Mouse (Mus musculus) lung, embryonic 15.5 days (tissue): Measurements from ENCODE around the gene Nceh1. TPM values are rescaled to one million over a fixed set of nuclear protein-coding genes. Genes with fewer than 3 reads are reported as not detected.

Experiments used
- ATAC-seq: fragments of 200-750 bp; cut with Nextera tagmentation; 2 replicates; pipeline ENCODE4 v1.8.0; 2017; ENCODE audit warnings: moderate number of reproducible peaks, borderline replicate concordance; ENCODE audit not compliant: low FRiP score, low TSS enrichment; ENCODE audit errors: extremely low read depth
- H3K27ac ChIP-seq: fragments of 300-500 bp; sonication (generic); 2 replicates; pipeline ENCODE4 v1.5.1; 2015; ENCODE audit warnings: moderate library complexity, mild to moderate bottlenecking, inconsistent platforms
- H3K27me3 ChIP-seq: fragments of 300-500 bp; sonication (generic); 2 replicates; pipeline ENCODE4 v1.6.1; 2015; ENCODE audit warnings: inconsistent platforms
- H3K36me3 ChIP-seq: fragments of 300-500 bp; sonication (generic); 2 replicates; pipeline ENCODE4 v1.6.1; 2015; ENCODE audit warnings: inconsistent platforms
- H3K4me1 ChIP-seq: fragments of 300-500 bp; sonication (generic); 2 replicates; pipeline ENCODE4 v1.6.1; 2015; ENCODE audit warnings: inconsistent platforms
- H3K4me2 ChIP-seq: fragments of 300-500 bp; sonication (generic); 2 replicates; pipeline ENCODE4 v1.6.1; 2015; ENCODE audit warnings: inconsistent platforms, mild to moderate bottlenecking, moderate library complexity
- H3K4me3 ChIP-seq: fragments of 300-500 bp; sonication (generic); 2 replicates; pipeline ENCODE4 v1.5.1; 2015; ENCODE audit warnings: mild to moderate bottlenecking, inconsistent platforms
- H3K9ac ChIP-seq: fragments of 300-500 bp; sonication (generic); 2 replicates; pipeline ENCODE4 v1.6.1; 2015; ENCODE audit warnings: inconsistent platforms
- H3K9me3 ChIP-seq: fragments of 300-500 bp; sonication (generic); 2 replicates; pipeline ENCODE4 v1.6.1; 2016; ENCODE audit warnings: inconsistent platforms
- WGBS: fragments of 180-500 bp; shearing (Covaris S2); methylation state at CpG from one replicate; pipeline ENCODE4 v1.1.7; 2015; 5-methylcytosine and 5-hydroxymethylcytosine counted together
- polyA plus RNA-seq: library from polyadenylated mRNA; unstranded; fragments of >200 nt; fragmentation: Nextera tagmentation; extraction: Ambion mirVana; gene quantifications from 2 replicates; pipeline ENCODE4 v1.2.1, GENCODE M21; 2015

Gene Nceh1
- polyA plus RNA-seq, 1 experiment from 2014 or later: 8.5 TPM

DNA sequence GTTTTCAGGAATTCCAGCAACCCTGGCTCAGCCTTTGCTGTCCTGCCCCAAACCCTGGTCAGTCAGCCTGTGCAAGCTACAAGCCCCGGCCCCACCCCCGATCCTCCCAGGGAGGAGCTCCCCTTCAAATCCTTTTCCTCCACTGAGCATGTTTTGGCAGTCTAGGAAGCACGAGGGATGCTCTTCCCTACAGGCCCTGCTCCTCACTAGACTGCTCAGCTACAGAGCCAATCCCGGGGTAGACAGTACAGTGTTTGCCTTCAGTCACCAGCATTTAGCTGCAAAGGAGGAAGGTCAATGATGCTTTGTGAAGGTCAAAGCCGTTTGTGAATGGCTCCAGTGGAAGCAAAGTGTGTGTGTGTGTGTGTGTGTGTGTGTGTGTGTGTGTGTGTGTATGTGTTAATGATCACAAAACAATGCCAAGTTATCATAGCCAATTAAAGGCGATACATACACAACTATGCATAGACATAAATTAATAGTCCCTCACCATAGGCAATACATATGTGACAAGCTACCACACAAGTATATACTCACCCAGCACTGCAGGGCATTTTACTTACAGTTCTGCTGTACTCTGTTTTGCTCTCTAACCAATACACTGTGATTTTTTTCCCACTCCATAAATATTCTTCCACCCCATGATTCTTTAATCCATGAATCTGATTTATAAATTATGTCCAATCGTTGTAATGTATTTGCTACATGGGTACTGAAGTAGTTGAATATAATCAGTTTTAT lies 111.0 kb downstream of the Nceh1 start:
- H3K4me3 ChIP-seq: no peak overlapping the region
- WGBS: 55% methylated on average over 7 of the region's 7 CpGs
- ATAC-seq: no peak
- no peak overlapping the region for H3K4me2 ChIP-seq
- H3K4me1 ChIP-seq: peaks cover 2% of the 10 kb centered on the region
- no peaks in the 10 kb centered on the region for H3K27me3 ChIP-seq
- no peaks in the 10 kb centered on the region for H3K9me3 ChIP-seq
- no peak overlapping the region for H3K27ac ChIP-seq
- no peak overlapping the region for H3K9ac ChIP-seq
- no peaks in the 10 kb centered on the region for H3K36me3 ChIP-seq

DNA sequence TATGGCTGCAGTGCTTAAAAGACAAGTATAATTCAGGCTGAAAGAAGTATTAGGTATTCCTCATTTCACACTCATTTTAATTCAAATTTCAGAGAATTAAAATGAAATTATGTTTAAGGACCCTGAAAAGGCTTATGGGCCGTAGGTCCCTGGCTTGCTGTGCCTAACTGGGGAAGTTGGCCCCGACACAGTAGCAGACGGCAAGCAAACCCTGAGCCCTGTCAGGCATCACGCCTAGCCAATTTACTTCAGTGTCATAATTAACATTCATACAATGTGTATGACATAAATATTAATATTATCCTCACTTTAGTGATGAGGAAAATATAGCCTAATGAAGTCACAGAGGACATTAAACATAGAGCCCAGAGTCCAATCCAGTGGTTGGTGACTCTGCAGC lies 117.7 kb downstream of the Nceh1 start:
- no peak overlapping the region for H3K4me3 ChIP-seq
- H3K27me3 ChIP-seq: no peaks in the 10 kb centered on the region
- no peaks in the 10 kb centered on the region for H3K36me3 ChIP-seq
- H3K9me3 ChIP-seq: no peaks in the 10 kb centered on the region
- H3K27ac ChIP-seq: no peak overlapping the region
- H3K4me2 ChIP-seq: no peak overlapping the region
- ATAC-seq: no peak
- no peaks in the 10 kb centered on the region for H3K4me1 ChIP-seq
- H3K9ac ChIP-seq: no peak overlapping the region
- WGBS: 74% methylated on average over 4 of the region's 4 CpGs

DNA sequence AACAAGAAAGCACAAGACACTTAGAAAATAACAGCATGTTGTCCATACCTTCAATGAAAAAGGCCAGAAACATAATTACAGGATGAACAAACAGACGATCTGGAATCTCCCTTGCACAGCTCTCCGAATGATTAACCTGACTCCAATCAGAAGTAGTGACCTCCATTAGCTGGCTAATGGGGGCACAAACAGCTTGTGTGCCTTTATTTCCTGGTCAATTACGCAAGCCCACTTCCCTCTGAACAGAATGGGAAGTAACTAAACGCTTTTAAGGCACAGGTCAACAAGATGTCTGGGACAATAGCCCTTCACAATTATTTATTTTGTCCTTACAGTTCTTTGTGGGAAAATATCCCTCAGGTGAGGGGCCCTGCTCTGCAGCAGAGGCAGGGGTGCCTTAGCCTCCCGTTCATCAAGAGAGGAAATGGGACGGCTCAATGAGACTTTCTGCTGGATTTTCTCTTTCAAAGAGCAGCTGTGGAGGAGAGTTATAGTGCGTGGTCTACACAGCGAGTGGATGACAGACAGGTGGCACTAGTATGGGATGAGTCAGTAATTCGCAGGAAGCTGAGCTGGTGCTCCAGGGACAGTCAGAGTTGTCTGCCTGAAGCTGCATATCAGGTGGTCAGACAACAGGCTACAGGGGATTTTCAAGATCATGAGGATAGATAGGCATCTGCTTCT lies 119.7 kb downstream of the Nceh1 start:
- Histone ChIP-seq H3K36me3 (no peaks in the 10 kb centered on the region), H3K9ac (no peak overlapping the region), H3K27ac (no peak overlapping the region), H3K4me2 (no peak overlapping the region), H3K4me1 (no peaks in the 10 kb centered on the region), H3K4me3 (no peak overlapping the region), H3K27me3 (no peaks in the 10 kb centered on the region), H3K9me3 (no peaks in the 10 kb centered on the region)
- no peak for ATAC-seq
- WGBS: 47% methylated on average over 9 of the region's 9 CpGs

DNA sequence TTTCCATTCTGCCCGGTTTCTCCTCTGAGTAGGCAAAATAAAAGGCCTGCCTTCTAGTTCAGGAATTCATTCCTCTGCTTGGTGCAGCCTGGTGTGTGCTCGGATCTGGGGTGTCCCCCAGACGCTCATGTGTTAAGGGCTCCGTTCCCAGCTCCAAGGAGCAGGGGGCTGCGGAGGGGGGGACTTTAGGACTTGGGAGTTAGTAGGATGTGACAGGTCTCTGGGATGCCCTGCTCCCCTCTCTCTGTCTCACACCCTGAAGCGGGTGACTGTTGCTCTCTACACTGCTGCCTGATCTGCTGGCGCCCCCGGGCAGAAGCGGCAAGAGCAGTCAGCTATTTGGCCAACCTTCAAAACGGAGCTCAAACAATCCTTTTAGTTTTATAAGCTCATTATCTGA lies 124.0 kb downstream of the Nceh1 start:
- H3K4me1 ChIP-seq: no peaks in the 10 kb centered on the region
- no peak overlapping the region for H3K27ac ChIP-seq

DNA sequence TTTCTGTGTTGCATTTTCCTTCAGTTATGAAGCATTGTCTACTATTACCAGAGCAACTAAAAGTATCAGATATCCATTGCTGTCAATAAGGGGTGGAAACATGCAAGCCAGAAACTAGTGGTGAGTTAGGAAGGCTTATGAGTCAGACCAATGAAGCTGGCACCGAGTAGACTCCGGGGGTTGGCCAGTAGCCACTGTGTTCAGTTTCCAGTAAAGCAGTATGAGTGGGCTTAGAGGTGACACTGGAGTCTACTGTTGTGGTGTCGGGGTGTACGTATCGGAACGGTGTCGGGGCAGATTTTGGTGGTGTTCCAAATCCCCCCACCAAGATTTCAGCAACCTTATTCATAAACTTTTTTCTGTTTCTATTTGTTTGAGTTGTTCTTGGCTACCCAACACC lies 128.2 kb downstream of the Nceh1 start:
- WGBS: 88% methylated on average over 7 of the region's 7 CpGs
- no peaks in the 10 kb centered on the region for H3K9me3 ChIP-seq
- H3K27me3 ChIP-seq: no peaks in the 10 kb centered on the region
- H3K36me3 ChIP-seq: no peaks in the 10 kb centered on the region
- no peak overlapping the region for H3K4me2 ChIP-seq
- H3K9ac ChIP-seq: no peak overlapping the region
- no peak for ATAC-seq
- H3K4me3 ChIP-seq: no peak overlapping the region
- no peaks in the 10 kb centered on the region for H3K4me1 ChIP-seq
- H3K27ac ChIP-seq: no peak overlapping the region

More for the DNA sequence above, 124.0 kb downstream of the Nceh1 start:
- Histone ChIP-seq H3K36me3 (no peaks in the 10 kb centered on the region), H3K4me3 (no peak overlapping the region), H3K9me3 (no peaks in the 10 kb centered on the region), H3K27me3 (no peaks in the 10 kb centered on the region), H3K4me2 (no peak overlapping the region), H3K9ac (no peak overlapping the region)
- 81% methylated on average over 10 of the region's 10 CpGs for WGBS
- ATAC-seq: no peak

GRCm38 (mm10) chr3:27311475-27311874 lies 128.7 kb downstream of the Nceh1 start:
- ATAC-seq: no peak
- Histone ChIP-seq H3K9ac (no peak overlapping the region), H3K36me3 (no peaks in the 10 kb centered on the region), H3K9me3 (no peaks in the 10 kb centered on the region), H3K4me3 (no peak overlapping the region), H3K27me3 (no peaks in the 10 kb centered on the region), H3K27ac (no peak overlapping the region), H3K4me2 (no peak overlapping the region), H3K4me1 (no peaks in the 10 kb centered on the region)
- WGBS: 80% methylated on average over 4 of the region's 4 CpGs

DNA sequence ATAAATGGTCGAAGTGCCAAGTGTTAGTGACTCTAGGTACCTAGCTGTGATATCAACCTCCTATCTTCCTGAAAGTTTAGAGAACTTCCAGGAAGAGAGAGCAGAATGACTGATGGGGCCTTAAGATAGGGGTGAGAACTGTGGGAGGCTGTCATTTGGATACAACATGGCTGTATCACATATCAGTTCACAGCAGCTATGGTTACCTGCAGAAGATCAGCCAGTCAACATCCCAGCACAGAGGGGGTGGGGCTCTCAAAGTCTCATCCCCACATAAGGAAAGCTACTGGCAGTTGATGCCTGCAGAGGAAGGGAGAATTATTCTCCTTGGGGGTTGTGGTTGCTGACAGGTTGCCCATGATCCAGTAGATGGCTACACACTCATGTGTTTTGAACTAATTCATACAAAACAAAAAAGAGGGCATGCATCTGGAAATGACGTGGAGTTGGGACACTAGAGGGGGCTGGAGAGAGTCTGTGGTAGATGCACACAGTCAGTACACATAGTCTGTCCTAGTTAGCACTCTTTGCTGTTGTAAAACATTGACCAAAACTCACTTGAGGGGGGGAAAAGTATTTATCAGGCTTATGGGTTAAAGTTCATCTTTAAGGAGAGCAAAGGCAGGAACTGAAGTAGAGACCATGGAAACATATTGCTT lies 131.9 kb downstream of the Nceh1 start:
- H3K4me1 ChIP-seq: peaks cover 6% of the 10 kb centered on the region; the same call in 1 of the 2 replicates
- H3K27me3 ChIP-seq: no peaks in the 10 kb centered on the region
- H3K27ac ChIP-seq: no peak overlapping the region
- H3K4me2 ChIP-seq: no peak overlapping the region
- no peaks in the 10 kb centered on the region for H3K9me3 ChIP-seq
- WGBS: 57% methylated on average over 2 of the region's 2 CpGs
- no peak for ATAC-seq
- no peaks in the 10 kb centered on the region for H3K36me3 ChIP-seq
- H3K9ac ChIP-seq: no peak overlapping the region
- H3K4me3 ChIP-seq: no peak overlapping the region

GRCm38 (mm10) chr3:27316559-27317287 lies 134.0 kb downstream of the Nceh1 start, which contains the start of gene Tnfsf10:
Tnfsf10 (plus strand) TSS chr3:27317028.
- H3K9ac ChIP-seq: peak within 1 kb of the TSS; percentile 27; the same call in 1 of the 2 replicates
- peak within 1 kb of the TSS; percentile 56 for H3K4me2 ChIP-seq
- H3K4me3 ChIP-seq: peak within 1 kb of the TSS; percentile 40
- peak within 1 kb of the TSS; percentile 65 for H3K27ac ChIP-seq
- WGBS: 49% methylated on average over 9 of the region's 9 CpGs
- no peaks in the 10 kb centered on the region for H3K9me3 ChIP-seq
- no peaks in the 10 kb centered on the region for H3K27me3 ChIP-seq
- peak; percentile 65 for ATAC-seq
- H3K4me1 ChIP-seq: peaks cover 6% of the 10 kb centered on the region; the same call in 1 of the 2 replicates
- H3K36me3 ChIP-seq: no peaks in the 10 kb centered on the region

- H3K27ac ChIP-seq: peak overlapping the region; percentile 65
These were observed 134.7 kb downstream of the Nceh1 start for GRCm38 (mm10) chr3:27317288-27318024.

DNA sequence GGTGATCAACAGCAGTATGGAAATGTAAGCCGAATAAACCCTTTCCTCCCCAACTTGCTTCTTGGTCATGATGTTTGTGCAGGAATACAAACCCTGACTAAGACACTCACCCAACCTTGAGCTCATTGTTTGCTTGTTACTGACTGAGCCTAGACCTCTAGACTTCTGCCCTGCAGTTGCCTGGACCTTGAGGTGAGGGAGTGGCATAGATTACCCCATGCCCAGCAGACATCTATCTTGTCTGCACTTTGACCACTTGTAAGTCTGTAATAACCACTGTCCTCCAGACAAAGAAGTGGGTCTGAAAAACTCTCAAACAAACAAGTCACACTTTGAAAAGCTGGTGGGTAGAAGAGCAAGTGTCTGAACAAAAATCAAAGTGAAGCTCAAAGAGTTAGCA lies 136.9 kb downstream of the Nceh1 start:
- no peak overlapping the region for H3K27ac ChIP-seq
- 79% methylated on average over 1 of the region's 1 CpGs for WGBS
- H3K36me3 ChIP-seq: no peaks in the 10 kb centered on the region
- H3K4me1 ChIP-seq: peaks cover 6% of the 10 kb centered on the region; the same call in 1 of the 2 replicates
- no peak for ATAC-seq
- H3K4me3 ChIP-seq: no peak overlapping the region
- H3K9ac ChIP-seq: no peak overlapping the region
- H3K9me3 ChIP-seq: no peaks in the 10 kb centered on the region
- no peaks in the 10 kb centered on the region for H3K27me3 ChIP-seq
- no peak overlapping the region for H3K4me2 ChIP-seq

More at GRCm38 (mm10) chr3:27317288-27318024, 134.7 kb downstream of the Nceh1 start:
- H3K9me3 ChIP-seq: no peaks in the 10 kb centered on the region
- peak overlapping the region; percentile 40 for H3K4me3 ChIP-seq
- H3K36me3 ChIP-seq: no peaks in the 10 kb centered on the region
- 0 out of 2 replicates have a peak, but pooled peaks have one; percentile 8 for ATAC-seq
- H3K4me2 ChIP-seq: peak overlapping the region; percentile 56
- H3K4me1 ChIP-seq: peaks cover 6% of the 10 kb centered on the region; the same call in 1 of the 2 replicates
- H3K9ac ChIP-seq: peak overlapping the region; percentile 19; the same call in 1 of the 2 replicates
- 10% methylated on average over 4 of the region's 4 CpGs for WGBS
- no peaks in the 10 kb centered on the region for H3K27me3 ChIP-seq
